Mouse (Mus musculus): Measurements from ENCODE around the gene Cmtm7. TPM values are rescaled to one million over a fixed set of nuclear protein-coding genes. Genes with fewer than 3 reads are reported as not detected.

Gene Cmtm7
- polyA plus RNA-seq, 1 experiment from 2014 or later: 64.6 TPM

- Histone ChIP-seq H3K4me1 (ENCODE audit: control insufficient read depth, insufficient read depth, low read length) (no peaks in the 10 kb centered on the region), H3K4me3 (ENCODE audit: low read depth, low read length) (peak overlapping the region; percentile 64), H3K27ac (replicated peaks; ENCODE audit: low read depth, low read length) (no peak overlapping the region), H3K9me3 (replicated peaks; ENCODE audit: control insufficient read depth, low read length) (no peaks in the 10 kb centered on the region), H3K27me3 (ENCODE audit: control insufficient read depth, insufficient read depth, low read length) (no peaks in the 10 kb centered on the region), H3K9ac (replicated peaks; ENCODE audit: low read length) (peak overlapping the region; percentile 86), H3K4me2 (ENCODE audit: low read depth, low read length) (peak overlapping the region; percentile 96), H3K36me3 (replicated peaks; ENCODE audit: control insufficient read depth, insufficient read depth, low read depth, low read length) (no peaks in the 10 kb centered on the region)
- 28% methylated on average over 23 of the region's 23 CpGs for WGBS
- no peak for ATAC-seq (replicated peaks; ENCODE audit: insufficient number of reproducible peaks, low FRiP score, low TSS enrichment, low read depth)
- DNase-seq (ENCODE audit: low spot score): peak; percentile 22
Measured at GRCm38 (mm10) chr9:114779984-114780745, 1.5 kb downstream of the Cmtm7 start.

DNA sequence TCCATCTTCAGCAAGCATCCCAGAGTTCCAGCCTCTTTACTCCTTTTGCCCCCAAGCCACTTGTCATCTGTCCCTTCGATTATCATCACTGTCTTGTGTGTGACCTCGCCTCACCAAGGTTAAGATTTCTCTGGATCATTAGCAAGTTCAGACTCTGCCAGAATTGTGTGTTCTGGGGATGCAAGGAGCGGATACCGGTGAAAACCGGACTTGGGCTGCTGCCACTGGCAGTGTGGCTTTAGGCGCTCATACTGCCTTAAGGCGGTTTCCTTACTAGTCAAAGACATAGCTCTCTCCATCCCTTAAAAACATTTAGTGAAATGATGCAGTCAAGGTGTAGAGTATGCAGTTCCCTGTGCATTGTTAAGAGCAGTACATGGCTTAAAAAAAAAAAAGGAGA lies 2.8 kb downstream of the Cmtm7 start:
- Histone ChIP-seq H3K9ac (replicated peaks; ENCODE audit: low read length) (no peak overlapping the region), H3K4me2 (ENCODE audit: low read depth, low read length) (no peak overlapping the region), H3K27me3 (ENCODE audit: control insufficient read depth, insufficient read depth, low read length) (no peaks in the 10 kb centered on the region), H3K4me3 (ENCODE audit: low read depth, low read length) (no peak overlapping the region), H3K4me1 (ENCODE audit: control insufficient read depth, insufficient read depth, low read length) (no peaks in the 10 kb centered on the region), H3K27ac (replicated peaks; ENCODE audit: low read depth, low read length) (no peak overlapping the region), H3K36me3 (replicated peaks; ENCODE audit: control insufficient read depth, insufficient read depth, low read depth, low read length) (no peaks in the 10 kb centered on the region), H3K9me3 (replicated peaks; ENCODE audit: control insufficient read depth, low read length) (no peaks in the 10 kb centered on the region)
- DNase-seq (ENCODE audit: low spot score): no peak
- WGBS: 92% methylated on average over 7 of the region's 7 CpGs
- no peak for ATAC-seq (replicated peaks; ENCODE audit: insufficient number of reproducible peaks, low FRiP score, low TSS enrichment, low read depth)

- Histone ChIP-seq H3K4me3 (ENCODE audit: low read depth, low read length) (no peak overlapping the region), H3K9ac (replicated peaks; ENCODE audit: low read length) (no peak overlapping the region), H3K36me3 (replicated peaks; ENCODE audit: control insufficient read depth, insufficient read depth, low read depth, low read length) (no peaks in the 10 kb centered on the region), H3K27me3 (ENCODE audit: control insufficient read depth, insufficient read depth, low read length) (no peaks in the 10 kb centered on the region), H3K9me3 (replicated peaks; ENCODE audit: control insufficient read depth, low read length) (no peaks in the 10 kb centered on the region), H3K4me2 (ENCODE audit: low read depth, low read length) (no peak overlapping the region), H3K4me1 (ENCODE audit: control insufficient read depth, insufficient read depth, low read length) (no peaks in the 10 kb centered on the region), H3K27ac (replicated peaks; ENCODE audit: low read depth, low read length) (no peak overlapping the region)
- no peak for ATAC-seq (replicated peaks; ENCODE audit: insufficient number of reproducible peaks, low FRiP score, low TSS enrichment, low read depth)
- WGBS: 91% methylated on average over 7 of the region's 7 CpGs
- no peak for DNase-seq (ENCODE audit: low spot score)
Measured at GRCm38 (mm10) chr9:114778047-114778390, 3.6 kb downstream of the Cmtm7 start.

DNA sequence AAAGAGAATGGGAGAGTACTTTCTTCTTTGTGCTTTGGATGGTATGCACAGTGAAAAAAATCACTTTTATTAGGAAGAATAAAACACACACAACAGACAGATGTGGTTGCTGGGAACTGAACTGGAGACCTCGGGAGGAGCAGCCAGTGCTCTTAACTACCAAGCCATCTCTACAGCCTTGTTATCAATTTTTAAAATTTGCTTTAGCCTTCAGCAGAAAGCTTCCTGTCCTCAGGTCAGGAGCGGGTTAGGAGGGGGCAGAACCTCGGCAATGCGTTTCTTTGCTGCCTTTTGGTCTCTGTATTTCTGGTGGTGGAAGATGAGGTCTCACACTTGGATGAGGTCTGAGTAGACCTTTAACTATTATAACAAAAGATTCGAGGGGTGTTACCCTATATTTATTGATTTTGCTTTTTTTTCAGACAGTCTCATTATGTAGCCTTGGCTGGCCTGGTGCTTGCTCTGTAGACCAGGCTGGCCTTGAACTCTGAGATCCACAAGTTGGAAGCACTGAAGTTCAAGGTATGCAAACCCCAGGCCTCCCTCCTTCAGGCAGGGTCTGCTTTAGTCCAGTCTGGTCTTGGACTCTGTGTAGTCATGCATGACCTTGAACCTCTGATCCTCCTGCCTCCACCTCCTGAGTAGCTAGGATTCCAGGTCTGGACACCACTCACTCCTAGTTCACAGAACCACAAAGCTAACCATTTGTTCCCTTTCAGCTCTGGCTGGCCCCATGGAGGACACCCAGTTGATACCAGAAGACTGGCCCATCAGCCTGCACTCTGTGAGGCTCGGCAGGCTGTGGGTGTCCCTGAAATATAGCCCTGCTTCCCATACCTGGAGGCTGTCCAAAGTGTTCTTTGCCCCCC lies 4.2 kb downstream of the Cmtm7 start:
- Histone ChIP-seq H3K9me3 (replicated peaks; ENCODE audit: control insufficient read depth, low read length) (no peaks in the 10 kb centered on the region), H3K4me3 (ENCODE audit: low read depth, low read length) (no peak overlapping the region), H3K4me1 (ENCODE audit: control insufficient read depth, insufficient read depth, low read length) (no peaks in the 10 kb centered on the region), H3K9ac (replicated peaks; ENCODE audit: low read length) (no peak overlapping the region), H3K27ac (replicated peaks; ENCODE audit: low read depth, low read length) (no peak overlapping the region), H3K36me3 (replicated peaks; ENCODE audit: control insufficient read depth, insufficient read depth, low read depth, low read length) (no peaks in the 10 kb centered on the region), H3K27me3 (ENCODE audit: control insufficient read depth, insufficient read depth, low read length) (no peaks in the 10 kb centered on the region), H3K4me2 (ENCODE audit: low read depth, low read length) (no peak overlapping the region)
- ATAC-seq (replicated peaks; ENCODE audit: insufficient number of reproducible peaks, low FRiP score, low TSS enrichment, low read depth) (no peak), DNase-seq (ENCODE audit: low spot score) (no peak)
- WGBS: 84% methylated on average over 6 of the region's 6 CpGs

GRCm38 (mm10) chr9:114776361-114776760 lies 5.3 kb downstream of the Cmtm7 start:
- ATAC-seq (replicated peaks; ENCODE audit: insufficient number of reproducible peaks, low FRiP score, low TSS enrichment, low read depth): no peak

GRCm38 (mm10) chr9:114775272-114775671 lies 6.4 kb downstream of the Cmtm7 start:
- Histone ChIP-seq H3K9ac (replicated peaks; ENCODE audit: low read length) (no peak overlapping the region), H3K4me1 (ENCODE audit: control insufficient read depth, insufficient read depth, low read length) (no peaks in the 10 kb centered on the region), H3K4me3 (ENCODE audit: low read depth, low read length) (no peak overlapping the region), H3K27me3 (ENCODE audit: control insufficient read depth, insufficient read depth, low read length) (no peaks in the 10 kb centered on the region), H3K36me3 (replicated peaks; ENCODE audit: control insufficient read depth, insufficient read depth, low read depth, low read length) (peaks cover 3% of the 10 kb centered on the region; the same call in 1 of the 2 replicates), H3K27ac (replicated peaks; ENCODE audit: low read depth, low read length) (no peak overlapping the region), H3K4me2 (ENCODE audit: low read depth, low read length) (no peak overlapping the region), H3K9me3 (replicated peaks; ENCODE audit: control insufficient read depth, low read length) (no peaks in the 10 kb centered on the region)
- 64% methylated on average over 4 of the region's 4 CpGs for WGBS
- no peak for ATAC-seq (replicated peaks; ENCODE audit: insufficient number of reproducible peaks, low FRiP score, low TSS enrichment, low read depth)
- no peak for DNase-seq (ENCODE audit: low spot score)

More at GRCm38 (mm10) chr9:114776361-114776760, 5.3 kb downstream of the Cmtm7 start:
- H3K4me1 ChIP-seq (ENCODE audit: control insufficient read depth, insufficient read depth, low read length): no peaks in the 10 kb centered on the region
- no peak overlapping the region for H3K27ac ChIP-seq (replicated peaks; ENCODE audit: low read depth, low read length)
- H3K9ac ChIP-seq (replicated peaks; ENCODE audit: low read length): no peak overlapping the region
- H3K4me3 ChIP-seq (ENCODE audit: low read depth, low read length): no peak overlapping the region
- WGBS: 92% methylated on average over 3 of the region's 3 CpGs
- H3K36me3 ChIP-seq (replicated peaks; ENCODE audit: control insufficient read depth, insufficient read depth, low read depth, low read length): peaks cover 3% of the 10 kb centered on the region; the same call in 1 of the 2 replicates
- H3K27me3 ChIP-seq (ENCODE audit: control insufficient read depth, insufficient read depth, low read length): no peaks in the 10 kb centered on the region
- no peaks in the 10 kb centered on the region for H3K9me3 ChIP-seq (replicated peaks; ENCODE audit: control insufficient read depth, low read length)
- no peak overlapping the region for H3K4me2 ChIP-seq (ENCODE audit: low read depth, low read length)
- DNase-seq (ENCODE audit: low spot score): no peak

DNA sequence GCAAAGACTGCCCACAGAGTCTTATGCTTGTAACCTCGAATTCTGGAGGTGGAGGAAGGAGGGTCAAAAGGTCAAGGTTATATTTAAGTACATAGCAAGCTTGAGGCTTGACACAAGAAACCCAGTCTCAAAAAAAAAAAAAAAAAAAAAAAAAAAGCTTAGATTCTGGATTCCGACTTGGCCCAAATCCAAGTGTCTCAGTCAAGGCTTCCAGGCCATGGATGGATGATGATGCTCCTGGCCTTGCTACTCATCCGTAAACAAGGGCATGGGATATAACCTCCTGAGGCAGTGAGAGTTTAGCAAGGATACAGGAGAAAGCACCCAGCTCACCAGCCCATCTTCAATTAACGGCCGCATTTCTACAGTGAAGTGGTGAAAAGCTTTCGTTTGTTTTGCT lies 7.0 kb downstream of the Cmtm7 start:
- WGBS: 73% methylated on average over 6 of the region's 6 CpGs
- Histone ChIP-seq H3K9ac (replicated peaks; ENCODE audit: low read length) (no peak overlapping the region), H3K27ac (replicated peaks; ENCODE audit: low read depth, low read length) (no peak overlapping the region), H3K4me3 (ENCODE audit: low read depth, low read length) (no peak overlapping the region), H3K4me1 (ENCODE audit: control insufficient read depth, insufficient read depth, low read length) (no peaks in the 10 kb centered on the region), H3K36me3 (replicated peaks; ENCODE audit: control insufficient read depth, insufficient read depth, low read depth, low read length) (peaks cover 3% of the 10 kb centered on the region; the same call in 1 of the 2 replicates), H3K27me3 (ENCODE audit: control insufficient read depth, insufficient read depth, low read length) (no peaks in the 10 kb centered on the region), H3K4me2 (ENCODE audit: low read depth, low read length) (no peak overlapping the region), H3K9me3 (replicated peaks; ENCODE audit: control insufficient read depth, low read length) (no peaks in the 10 kb centered on the region)
- no peak for ATAC-seq (replicated peaks; ENCODE audit: insufficient number of reproducible peaks, low FRiP score, low TSS enrichment, low read depth)
- no peak for DNase-seq (ENCODE audit: low spot score)

- no peaks in the 10 kb centered on the region for H3K27me3 ChIP-seq (ENCODE audit: control insufficient read depth, insufficient read depth, low read length)
- 85% methylated on average over 7 of the region's 7 CpGs for WGBS
- H3K4me1 ChIP-seq (ENCODE audit: control insufficient read depth, insufficient read depth, low read length): no peaks in the 10 kb centered on the region
- H3K27ac ChIP-seq (replicated peaks; ENCODE audit: low read depth, low read length): no peak overlapping the region
- H3K4me2 ChIP-seq (ENCODE audit: low read depth, low read length): no peak overlapping the region
- H3K9ac ChIP-seq (replicated peaks; ENCODE audit: low read length): no peak overlapping the region
- ATAC-seq (replicated peaks; ENCODE audit: insufficient number of reproducible peaks, low FRiP score, low TSS enrichment, low read depth): no peak
- peaks cover 3% of the 10 kb centered on the region; the same call in 1 of the 2 replicates for H3K36me3 ChIP-seq (replicated peaks; ENCODE audit: control insufficient read depth, insufficient read depth, low read depth, low read length)
- no peaks in the 10 kb centered on the region for H3K9me3 ChIP-seq (replicated peaks; ENCODE audit: control insufficient read depth, low read length)
- no peak for DNase-seq (ENCODE audit: low spot score)
- H3K4me3 ChIP-seq (ENCODE audit: low read depth, low read length): no peak overlapping the region
Measured at GRCm38 (mm10) chr9:114771565-114771964, 10.1 kb downstream of the Cmtm7 start.

Measured in embryonic facial prominence, embryonic 11.5 days (tissue).